Mouse (Mus musculus) liver, adult 2 months (tissue): Measurements from ENCODE around the gene Pga5.

ENCODE experiments used
- CTCF ChIP-seq: fragments of 200-500 bp; IDR thresholded peaks from 2 replicates; pipeline ENCODE4 v1.5.1; 2011; ENCODE audit warnings: low read depth, low read length, control low read depth
- POLR2A ChIP-seq: fragments of 200-500 bp; IDR thresholded peaks from 2 replicates; pipeline ENCODE4 v1.6.1; 2011; ENCODE audit warnings: low read length, control low read depth; ENCODE audit not compliant: insufficient read depth; ENCODE audit errors: extremely low read depth

DNA sequence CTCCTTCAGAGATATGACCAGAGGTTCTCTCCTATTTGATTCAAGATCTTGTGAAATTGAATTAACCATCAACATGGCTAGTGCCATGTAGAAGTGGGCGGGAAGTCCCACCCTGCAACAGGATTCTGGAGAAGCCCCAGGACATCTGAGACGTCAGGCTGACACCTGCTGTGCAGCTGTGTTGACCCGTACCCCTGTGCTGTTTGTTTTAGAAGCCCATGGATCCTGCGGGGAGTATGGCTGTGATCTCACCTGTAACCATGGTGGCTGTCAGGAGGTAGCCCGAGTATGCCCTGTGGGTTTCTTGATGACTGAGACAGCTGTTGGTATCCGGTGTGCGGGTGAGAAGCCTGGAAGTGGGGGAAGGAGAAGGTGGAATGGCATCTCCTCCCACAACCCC is 40.0 kb downstream of the Pga5 start:
- TF ChIP-seq POLR2A (no peak), CTCF (no peak)
